Mouse (Mus musculus) spleen, adult 2 months (tissue): Measurements from ENCODE around the gene Slc43a1. TPM values are rescaled to one million over a fixed set of nuclear protein-coding genes. Genes with fewer than 3 reads are reported as not detected.

Experiments
- DNase-seq, 2 experiments: peaks; one replicate each; pipeline versions ENCODE4 v3.0.0 to v3.0.0-alpha.2; 2012 to 2021; ENCODE audit warnings: low spot score in 2 of 2, low read depth in 1 of 2
- H3K27ac ChIP-seq: fragments of 200-500 bp; 2 replicates; pipeline ENCODE4 v1.5.1; 2012; ENCODE audit warnings: low read length, inconsistent platforms; ENCODE audit not compliant: insufficient read depth
- H3K27me3 ChIP-seq: fragments of 200-500 bp; 2 replicates; pipeline ENCODE4 v1.6.1; 2012; ENCODE audit warnings: mild to moderate bottlenecking, moderate library complexity, low read length, inconsistent platforms; ENCODE audit not compliant: control insufficient read depth, insufficient read depth
- H3K36me3 ChIP-seq: fragments of 200-500 bp; 2 replicates; pipeline ENCODE4 v1.6.1; 2012; ENCODE audit warnings: mild to moderate bottlenecking, low read length, inconsistent platforms; ENCODE audit not compliant: control insufficient read depth, insufficient read depth
- H3K4me1 ChIP-seq: fragments of 200-500 bp; 2 replicates; pipeline ENCODE4 v1.6.1; 2011; ENCODE audit warnings: inconsistent platforms; ENCODE audit not compliant: control insufficient read depth, insufficient read depth, insufficient read length
- H3K4me3 ChIP-seq: fragments of 200-500 bp; 2 replicates; pipeline ENCODE4 v1.5.1; 2011; ENCODE audit warnings: mild to moderate bottlenecking, inconsistent platforms; ENCODE audit not compliant: insufficient read depth, insufficient read length; ENCODE audit errors: extremely low read depth
- CTCF ChIP-seq: fragments of 200-500 bp; IDR thresholded peaks from 2 replicates; pipeline ENCODE4 v1.5.1; 2011; ENCODE audit warnings: mild to moderate bottlenecking, inconsistent platforms; ENCODE audit not compliant: insufficient read depth, insufficient read length, insufficient replicate concordance; ENCODE audit errors: extremely low read depth
- POLR2A ChIP-seq: fragments of 200-500 bp; IDR thresholded peaks from 2 replicates; pipeline ENCODE4 v1.6.1; 2011; ENCODE audit warnings: low read depth, low read length, inconsistent platforms
- WGBS: fragments of 180-500 bp; shearing (Covaris S2); methylation state at CpG from one replicate; pipeline ENCODE4 v1.1.7; 2018; 5-methylcytosine and 5-hydroxymethylcytosine counted together
- polyA plus RNA-seq: library from polyadenylated mRNA; depleted of rRNA; stranded (reverse); fragments of >200 nt; gene quantifications from 2 replicates; pipeline ENCODE4 v1.2.3, GENCODE M21; 2012

The Slc43a1 gene
- polyA plus RNA-seq, 1 experiment: 70.0 TPM

GRCm38 (mm10) chr2:84880590-84880989 lies 41.9 kb downstream of the Slc43a1 start:
- TF ChIP-seq POLR2A (no peak), CTCF (no peak)
- 62% methylated on average over 8 of the region's 8 CpGs for WGBS

GRCm38 (mm10) chr2:84882606-84883005 lies 44.0 kb downstream of the Slc43a1 start:
- no peak for TF ChIP-seq POLR2A
- 14% methylated on average over 23 of the region's 23 CpGs for WGBS
- H3K36me3 ChIP-seq: no peaks in the 10 kb centered on the region
- DNase-seq: no peak
- peaks cover 18% of the 10 kb centered on the region for H3K27me3 ChIP-seq
- H3K4me1 ChIP-seq: peaks cover 9% of the 10 kb centered on the region
- H3K27ac ChIP-seq: no peak overlapping the region
- no peak overlapping the region for H3K4me3 ChIP-seq

More at GRCm38 (mm10) chr2:84880590-84880989, 41.9 kb downstream of the Slc43a1 start:
- Histone ChIP-seq H3K27me3 (peaks cover 3% of the 10 kb centered on the region; the same call in 1 of the 2 replicates), H3K36me3 (no peaks in the 10 kb centered on the region), H3K27ac (no peak overlapping the region), H3K4me1 (no peaks in the 10 kb centered on the region; the same call in 1 of the 2 replicates), H3K4me3 (no peak overlapping the region)
- DNase-seq: no peak

- H3K4me3 ChIP-seq: no peak overlapping the region
- H3K4me1 ChIP-seq: peaks cover 11% of the 10 kb centered on the region
- TF ChIP-seq CTCF (no peak), POLR2A (no peak)
- no peaks in the 10 kb centered on the region for H3K36me3 ChIP-seq
- WGBS: 24% methylated on average over 6 of the region's 6 CpGs
- H3K27me3 ChIP-seq: peaks cover 21% of the 10 kb centered on the region
- no peak overlapping the region for H3K27ac ChIP-seq
- no peak for DNase-seq
Observed at GRCm38 (mm10) chr2:84883084-84883483, 44.4 kb downstream of the Slc43a1 start.

GRCm38 (mm10) chr2:84883530-84883929 lies 44.9 kb downstream of the Slc43a1 start:
- DNase-seq: no peak
- TF ChIP-seq CTCF: no peak
- no peak for TF ChIP-seq POLR2A
- H3K4me3 ChIP-seq: no peak overlapping the region
- H3K4me1 ChIP-seq: peaks cover 11% of the 10 kb centered on the region
- WGBS: 17% methylated on average over 11 of the region's 11 CpGs
- no peak overlapping the region for H3K27ac ChIP-seq
- peaks cover 22% of the 10 kb centered on the region for H3K27me3 ChIP-seq
- H3K36me3 ChIP-seq: no peaks in the 10 kb centered on the region

- peaks cover 24% of the 10 kb centered on the region for H3K27me3 ChIP-seq
- H3K4me1 ChIP-seq: peaks cover 11% of the 10 kb centered on the region
- H3K27ac ChIP-seq: no peak overlapping the region
- H3K36me3 ChIP-seq: no peaks in the 10 kb centered on the region
- 75% methylated on average over 4 of the region's 4 CpGs for WGBS
- TF ChIP-seq CTCF (no peak), POLR2A (no peak)
- no peak for DNase-seq
- no peak overlapping the region for H3K4me3 ChIP-seq
Observed at GRCm38 (mm10) chr2:84883942-84884341, 45.3 kb downstream of the Slc43a1 start.

GRCm38 (mm10) chr2:84884611-84885010 lies 46.0 kb downstream of the Slc43a1 start:
- Histone ChIP-seq H3K27me3 (peaks cover 25% of the 10 kb centered on the region), H3K4me3 (no peak overlapping the region), H3K36me3 (no peaks in the 10 kb centered on the region), H3K4me1 (peaks cover 11% of the 10 kb centered on the region), H3K27ac (no peak overlapping the region)
- no peak for TF ChIP-seq POLR2A
- TF ChIP-seq CTCF: no peak
- DNase-seq: no peak
- 74% methylated on average over 4 of the region's 4 CpGs for WGBS

GRCm38 (mm10) chr2:84885084-84886055 lies 46.7 kb downstream of the Slc43a1 start:
- peaks cover 11% of the 10 kb centered on the region for H3K4me1 ChIP-seq
- no peak for DNase-seq

More at GRCm38 (mm10) chr2:84885084-84886055, 46.7 kb downstream of the Slc43a1 start:
- WGBS: 32% methylated on average over 22 of the region's 23 CpGs
- TF ChIP-seq CTCF (no peak), POLR2A (no peak)
- no peak overlapping the region for H3K27ac ChIP-seq
- H3K36me3 ChIP-seq: no peaks in the 10 kb centered on the region
- peaks cover 25% of the 10 kb centered on the region for H3K27me3 ChIP-seq
- H3K4me3 ChIP-seq: no peak overlapping the region
